Mouse (Mus musculus) embryonic stem cell, embryonic (primary cell): Measurements from ENCODE around the gene Camk1d.

ENCODE experiments used
- CTCF ChIA-PET, 4 experiments: fragments of 300-600 bp in 2 of 4; fragments of 350-600 bp in 2 of 4; sonication (Branson Sonifier 250); formaldehyde crosslinking; loops; one replicate each; lab custom pipeline; 2022; ENCODE audit warnings: inconsistent platforms in 2 of 4; lab: Charles Lee
- POLR2A ChIA-PET, 4 experiments: fragments of 300-600 bp in 2 of 4; fragments of 350-600 bp in 2 of 4; sonication (Branson Sonifier 250); formaldehyde crosslinking; loops; one replicate each; lab custom pipeline; 2022; ENCODE audit warnings: antibody characterized with exemption in 4 of 4, inconsistent platforms in 1 of 4; lab: Charles Lee

Gene Camk1d

DNA sequence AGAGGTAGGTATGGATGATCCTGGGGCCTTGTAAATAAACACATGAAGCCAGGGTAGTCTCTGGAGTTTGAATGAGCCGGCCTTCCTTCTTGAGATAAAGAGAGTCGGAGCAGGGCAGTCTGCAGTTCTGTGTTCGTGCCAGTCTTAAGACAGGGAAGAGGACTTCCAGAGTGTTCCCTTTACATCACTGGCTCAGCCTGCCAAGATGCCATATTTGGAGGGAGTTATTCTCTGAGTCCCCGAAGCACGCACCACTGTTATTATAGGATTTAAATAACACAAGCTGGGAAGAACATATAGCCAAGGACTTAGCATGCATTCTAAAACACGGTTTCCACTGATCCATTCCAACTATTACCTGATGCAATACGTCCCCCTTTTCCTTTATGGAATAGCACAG is 33.0 kb downstream of the Camk1d start:
- ChIA-PET CTCF (no interaction called here), POLR2A (interaction anchor here in 2 of 4 experiments (0.8 to 2.8 kb wide), 3 partner anchors 10 to 15 kb away, joined by 3 to 15 read pairs (median 4); no protein-coding TSS in a partner anchor)

DNA sequence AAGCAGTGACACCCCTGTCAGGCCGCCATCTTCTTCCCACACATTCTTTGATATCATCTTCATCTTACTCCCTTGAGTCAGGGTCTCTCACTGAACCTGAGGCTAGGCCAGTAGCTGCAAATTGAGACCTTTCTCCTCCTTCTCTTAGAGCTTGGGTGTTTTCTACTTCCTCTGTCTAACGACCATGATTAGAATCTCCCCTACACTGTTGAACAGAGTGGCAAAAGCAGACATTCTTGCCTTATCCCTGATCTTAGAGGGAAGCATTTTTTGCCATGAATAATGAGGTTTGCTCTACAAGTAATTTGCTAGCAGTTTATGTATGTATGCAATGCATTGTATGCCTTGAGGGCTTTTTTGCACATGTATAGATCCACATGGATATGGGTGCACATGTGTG is 35.3 kb downstream of the Camk1d start:
- CTCF ChIA-PET, result interaction anchor here in 1 of 4 experiments (0.6 kb wide), 1 partner anchor 17 kb away, joined by 4 read pairs; no protein-coding TSS in a partner anchor

DNA sequence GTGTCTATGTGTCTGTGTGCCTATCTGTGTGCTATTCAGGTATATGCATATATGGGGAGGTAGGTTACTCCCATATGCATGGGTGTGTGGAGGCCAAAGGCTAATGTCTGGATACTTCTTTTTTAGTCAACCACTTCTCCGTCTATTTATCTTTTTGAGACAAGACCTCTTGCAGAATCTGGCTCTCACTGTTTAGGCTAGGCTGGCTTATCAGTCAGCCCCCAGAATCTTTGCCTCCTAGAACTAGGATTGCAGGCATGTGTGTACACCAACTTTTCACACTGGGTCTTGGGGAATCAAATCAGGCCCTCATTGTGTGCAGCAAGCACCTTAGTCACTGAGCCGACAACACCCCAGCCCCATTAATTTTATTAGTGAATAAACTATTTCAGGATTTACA is 36.8 kb downstream of the Camk1d start:
- ChIA-PET POLR2A (interaction anchor here in 1 of 4 experiments (1.0 kb wide), 1 partner anchor 19 kb away, joined by 3 read pairs; no protein-coding TSS in a partner anchor), CTCF (no interaction called here)

More for the DNA sequence above, 35.3 kb downstream of the Camk1d start:
- POLR2A ChIA-PET, result interaction anchor here in 2 of 4 experiments (0.9 to 1.7 kb wide), 2 partner anchors 13 to 55 kb away, joined by 3 read pairs; no protein-coding TSS in a partner anchor

DNA sequence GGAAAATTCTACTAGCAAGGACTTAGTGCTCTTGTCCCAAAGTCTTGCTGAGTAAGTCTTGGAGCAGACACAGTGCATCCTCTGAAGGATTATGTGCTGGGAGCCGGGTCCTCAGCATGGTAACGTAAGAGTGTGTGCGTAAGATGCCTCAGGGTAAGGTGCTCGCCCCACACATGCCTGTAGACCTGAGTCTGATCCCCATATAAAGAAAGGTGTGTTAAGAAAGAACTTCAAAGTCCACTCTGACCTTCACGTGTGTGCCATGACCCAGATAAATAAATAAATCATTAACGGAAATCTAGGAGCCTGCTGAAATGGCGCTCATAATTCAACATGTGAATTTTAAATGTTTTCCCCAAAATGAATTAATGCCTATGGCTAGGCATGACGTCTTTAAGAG is 37.5 kb downstream of the Camk1d start:
- CTCF ChIA-PET, result interaction anchor here in 1 of 4 experiments (1.0 to 1.2 kb wide), 2 partner anchors 11 to 38 kb away, joined by 3 to 5 read pairs; partner anchors contain the start of gene Camk1d

DNA sequence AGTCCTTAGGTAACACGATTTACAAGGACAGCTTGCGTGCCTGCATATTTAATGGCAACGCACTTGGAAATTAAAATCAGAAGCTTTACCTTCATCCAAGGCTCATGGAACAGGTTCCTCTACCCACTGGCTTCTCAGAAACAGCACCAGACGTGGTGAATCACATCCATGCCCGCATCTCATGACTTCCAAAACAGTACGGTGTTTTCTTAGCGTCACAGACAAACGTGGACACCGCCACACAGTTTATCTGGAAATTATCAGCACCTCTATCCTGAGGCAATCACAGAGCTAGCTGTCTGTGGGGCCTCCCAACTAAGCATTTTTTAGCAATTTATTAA is 38.2 kb downstream of the Camk1d start:
- ChIA-PET POLR2A (interaction anchor here in 3 of 4 experiments (0.7 to 1.5 kb wide), 13 partner anchors 9 to 135 kb away, joined by 3 to 11 read pairs (median 3); partner anchors contain the start of gene Camk1d (in 2 of the 3)), CTCF (interaction anchor here in 1 of 4 experiments (1.0 to 1.2 kb wide), 2 partner anchors 10 to 38 kb away, joined by 3 to 5 read pairs; partner anchors contain the start of gene Camk1d)

More for the DNA sequence above, 37.5 kb downstream of the Camk1d start:
- POLR2A ChIA-PET, result interaction anchor here in 3 of 4 experiments (1.1 to 1.5 kb wide), 7 partner anchors 9 to 83 kb away, joined by 3 to 7 read pairs (median 3); partner anchors contain the start of gene Camk1d (in 1 of the 3)

DNA sequence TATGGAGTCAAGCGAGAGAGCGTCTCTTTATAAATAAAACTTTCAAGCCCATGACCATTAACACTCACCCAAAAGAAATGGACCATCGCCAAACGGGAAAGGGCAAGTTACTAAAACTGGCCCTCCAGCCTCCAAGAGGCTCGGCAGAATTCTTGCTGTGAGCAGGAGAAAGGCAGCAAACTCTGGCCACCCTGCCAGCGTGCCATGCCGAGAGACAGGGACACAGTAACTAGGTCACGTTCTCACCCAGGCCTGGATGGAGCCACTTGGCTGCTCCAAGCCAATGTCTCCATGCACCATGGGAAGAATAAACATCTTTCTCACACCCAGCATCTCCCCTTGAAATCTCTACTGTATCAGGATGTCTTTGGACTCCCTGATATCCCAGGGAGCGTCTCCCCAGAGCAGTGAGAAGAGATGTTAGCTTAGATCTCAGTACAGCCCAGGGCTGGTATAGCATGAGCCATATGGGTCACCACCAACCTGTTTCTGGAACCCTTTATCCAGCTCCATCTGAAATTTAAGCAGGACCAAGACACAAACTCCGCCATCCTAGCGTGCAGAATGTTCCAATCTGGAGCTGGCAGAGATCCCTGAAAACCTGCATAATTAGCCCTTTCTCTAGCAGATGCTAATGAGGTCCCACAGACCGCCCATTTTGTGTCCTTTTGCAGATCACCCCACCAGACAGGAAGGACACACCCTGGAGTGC is 38.7 kb downstream of the Camk1d start:
- CTCF ChIA-PET, result interaction anchor here in 2 of 4 experiments (0.6 to 1.2 kb wide), 2 partner anchors 39 to 96 kb away, joined by 3 to 5 read pairs; partner anchors contain the start of gene Camk1d (in 1 of the 2)

DNA sequence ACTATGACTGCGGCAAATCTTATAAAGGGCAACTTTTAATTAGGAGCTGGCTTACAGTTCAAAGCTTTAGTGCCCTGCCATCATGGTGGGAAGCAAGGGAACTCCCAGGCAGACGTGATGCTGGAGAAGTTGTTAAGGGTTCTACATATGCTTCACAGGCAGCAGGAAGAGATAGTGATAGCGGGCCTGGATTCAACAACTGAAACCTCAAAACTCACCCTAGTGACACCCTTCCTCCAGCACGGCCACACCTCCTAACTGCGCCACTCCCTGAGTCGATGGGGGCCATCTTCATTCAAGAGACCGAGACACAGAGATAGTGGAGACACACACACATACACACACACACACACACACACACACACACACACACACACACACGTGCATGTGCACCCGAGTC is 39.8 kb downstream of the Camk1d start:
- POLR2A ChIA-PET, result interaction anchor here in 1 of 4 experiments (0.9 to 1.6 kb wide), 3 partner anchors 14 to 21 kb away, joined by 3 to 4 read pairs (median 4); no protein-coding TSS in a partner anchor
- CTCF ChIA-PET, result interaction anchor here in 1 of 4 experiments (0.6 kb wide), 1 partner anchor 317 kb away, joined by 3 read pairs; no protein-coding TSS in a partner anchor

More for the DNA sequence above, 38.7 kb downstream of the Camk1d start:
- POLR2A ChIA-PET, result interaction anchor here in 3 of 4 experiments (0.6 to 1.6 kb wide), 15 partner anchors 8 to 136 kb away, joined by 3 to 11 read pairs (median 3); partner anchors contain the start of gene Camk1d (in 2 of the 3)

DNA sequence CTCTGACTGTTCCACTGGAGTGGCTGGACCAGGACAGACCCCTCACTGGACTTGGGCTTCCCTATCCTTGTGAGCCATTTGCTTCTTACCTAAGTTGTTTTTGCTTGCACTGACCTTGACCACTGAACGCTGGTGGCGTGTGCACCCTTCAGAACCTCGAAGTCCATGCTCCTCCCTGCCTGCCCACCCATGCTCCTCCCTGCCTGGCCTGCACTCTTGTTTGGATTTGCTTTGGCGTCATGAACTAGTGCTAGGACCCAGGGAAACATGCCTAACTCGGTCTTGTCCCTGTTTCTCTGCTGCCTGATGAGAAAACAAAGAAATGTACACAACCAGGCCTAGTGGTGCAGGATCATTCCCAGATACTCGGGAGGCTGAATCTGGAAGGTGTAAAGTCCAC is 40.5 kb downstream of the Camk1d start:
- ChIA-PET CTCF (no interaction called here), POLR2A (interaction anchor here in 1 of 4 experiments (1.6 kb wide), 1 partner anchor 21 kb away, joined by 4 read pairs; no protein-coding TSS in a partner anchor)

DNA sequence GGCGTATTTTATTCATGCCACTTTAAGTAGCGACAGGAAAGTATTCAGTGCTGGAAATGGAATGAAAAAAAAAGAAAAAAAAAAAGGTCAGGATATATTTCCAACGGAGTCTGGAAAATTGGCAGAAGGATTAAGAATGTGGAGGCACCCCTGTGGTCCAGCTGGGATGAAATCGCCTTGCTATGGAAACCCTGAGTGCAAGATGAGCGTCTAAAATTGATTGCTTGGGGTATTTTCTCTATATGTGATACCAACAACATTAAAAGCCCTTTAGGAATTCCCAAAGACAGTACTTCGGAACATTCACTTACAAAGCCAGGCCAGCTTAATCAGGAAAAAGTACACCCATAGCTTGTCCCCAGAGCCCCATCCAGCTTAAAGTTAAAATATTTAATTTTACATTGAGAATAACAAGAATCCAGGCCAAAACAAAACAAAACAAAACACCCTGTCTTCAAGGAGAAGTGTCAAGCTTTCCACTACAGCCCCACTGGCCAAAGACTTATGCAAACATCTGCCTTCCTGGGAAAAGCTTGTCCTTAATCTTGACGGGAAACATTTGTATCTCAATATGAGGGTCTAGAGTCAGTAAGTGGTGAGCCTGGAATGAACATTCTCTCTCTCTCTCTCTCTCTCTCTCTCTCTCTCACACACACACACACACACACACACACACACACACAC is 41.3 kb downstream of the Camk1d start:
- POLR2A ChIA-PET, result interaction anchor here in 2 of 4 experiments (0.7 to 1.1 kb wide), 3 partner anchors 89 to 306 kb away, joined by 3 to 10 read pairs (median 6); no protein-coding TSS in a partner anchor
- CTCF ChIA-PET, result interaction anchor here in 1 of 4 experiments (0.6 kb wide), 1 partner anchor 247 kb away, joined by 5 read pairs; no protein-coding TSS in a partner anchor

DNA sequence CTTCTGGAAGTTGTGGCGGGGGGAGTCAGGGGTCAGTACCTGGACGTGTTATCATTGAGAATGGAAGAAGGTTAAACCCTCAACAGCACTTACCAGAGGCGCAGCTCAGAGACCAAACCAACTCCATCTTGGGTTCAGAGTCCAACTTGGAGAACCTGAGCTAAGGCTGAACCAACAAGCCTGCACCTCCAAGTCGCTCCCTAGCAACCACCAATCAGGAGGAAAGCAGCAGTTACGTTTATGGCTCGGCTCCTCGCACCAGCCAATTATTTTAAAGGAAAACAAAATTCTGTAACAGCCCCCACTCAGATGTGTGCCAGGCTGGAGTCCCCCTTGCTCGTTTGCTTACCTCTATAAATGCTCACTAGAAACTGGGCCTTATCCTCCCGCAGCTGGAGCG is 44.2 kb downstream of the Camk1d start:
- CTCF ChIA-PET, result interaction anchor here in 3 of 4 experiments (0.7 to 1.3 kb wide), 3 partner anchors 44 to 1957 kb away, joined by 3 to 5 read pairs (median 4); partner anchors contain the start of gene Camk1d (in 2 of the 3)
- POLR2A ChIA-PET, result interaction anchor here in 3 of 4 experiments (0.7 to 1.9 kb wide), 9 partner anchors 29 to 1644 kb away, joined by 3 to 8 read pairs (median 4); partner anchors contain the start of gene Camk1d (in 1 of the 3)

DNA sequence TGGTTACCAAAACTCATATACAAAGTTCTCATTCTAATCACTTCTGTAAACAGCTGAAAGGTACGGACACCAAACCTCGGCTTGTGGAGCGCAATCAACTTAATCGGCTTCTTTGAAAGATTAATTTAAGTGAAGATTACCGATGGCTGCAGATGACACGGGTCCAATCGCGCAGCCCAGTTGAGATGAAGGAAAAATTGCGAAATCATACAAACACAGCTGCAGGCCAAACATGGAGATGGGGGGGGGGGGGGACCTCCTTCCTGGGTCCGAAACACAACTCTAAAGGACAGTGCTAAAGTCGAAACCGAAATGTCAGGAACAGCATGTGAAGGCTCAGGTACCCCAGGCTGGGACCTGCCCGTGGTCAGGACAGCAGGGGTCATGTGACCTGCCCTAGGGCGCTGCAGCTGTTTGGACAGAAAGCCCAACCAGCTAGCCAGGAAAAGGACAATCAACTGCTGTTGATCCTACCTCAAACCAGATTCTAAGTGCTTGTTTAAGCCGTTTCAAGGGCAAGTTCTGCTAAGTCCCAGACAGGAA is 44.7 kb downstream of the Camk1d start:
- CTCF ChIA-PET, result interaction anchor here (0.6 to 1.3 kb wide), 4 partner anchors 45 to 1957 kb away, joined by 3 to 5 read pairs (median 4); partner anchors contain the start of gene Camk1d (in 2 of the 4)

DNA sequence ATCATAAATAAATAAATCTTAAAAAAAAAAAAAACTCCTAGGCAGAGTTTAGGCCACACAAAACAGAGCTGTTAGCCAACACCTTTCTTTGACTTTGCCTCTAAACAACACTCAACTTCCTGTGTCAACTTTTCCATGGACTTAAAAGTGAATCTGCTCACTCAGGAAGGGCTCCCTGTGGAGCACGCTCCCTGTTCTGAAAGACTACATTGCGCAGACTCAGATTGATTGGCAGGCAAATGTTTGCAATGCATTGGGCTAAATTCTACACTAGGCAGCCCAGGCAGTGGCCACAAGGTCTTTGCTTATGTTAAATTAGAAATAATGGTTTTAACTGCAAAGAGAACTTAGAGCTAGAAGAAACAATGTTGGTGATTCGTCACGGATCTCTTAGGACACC is 45.4 kb downstream of the Camk1d start:
- ChIA-PET POLR2A (interaction anchor here in 3 of 4 experiments (0.6 to 2.4 kb wide), 13 partner anchors 9 to 938 kb away, joined by 3 to 8 read pairs (median 3); partner anchors contain the start of gene Camk1d (in 1 of the 3)), CTCF (interaction anchor here in 3 of 4 experiments (0.6 to 1.3 kb wide), 4 partner anchors 27 to 78 kb away, joined by 3 to 5 read pairs (median 4); partner anchors contain the start of gene Camk1d (in 1 of the 3))

More for the DNA sequence above, 44.7 kb downstream of the Camk1d start:
- POLR2A ChIA-PET, result interaction anchor here (0.6 to 2.4 kb wide), 17 partner anchors 8 to 1643 kb away, joined by 3 to 8 read pairs (median 4); partner anchors contain the start of gene Camk1d (in 1 of the 4)

DNA sequence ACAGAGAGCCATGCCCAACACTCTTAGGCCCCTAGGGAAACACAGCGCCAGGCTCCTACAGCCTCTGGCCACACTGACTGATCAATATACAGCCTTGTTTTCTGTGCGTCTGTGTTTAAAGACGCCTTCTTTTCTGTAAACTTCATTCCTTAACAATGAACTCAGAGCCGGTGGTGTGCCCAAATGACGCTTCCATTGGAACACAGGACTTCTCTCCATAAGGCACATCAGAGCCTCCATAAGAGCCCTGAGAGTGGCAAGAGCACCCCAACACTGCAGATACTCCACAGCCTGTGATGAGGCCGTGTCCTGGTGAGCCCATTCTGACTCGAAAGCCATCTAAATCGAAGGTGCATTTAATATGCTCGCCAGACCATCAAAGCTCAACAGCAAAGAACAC is 50.8 kb downstream of the Camk1d start:
- ChIA-PET CTCF (no interaction called here), POLR2A (no interaction called here)

DNA sequence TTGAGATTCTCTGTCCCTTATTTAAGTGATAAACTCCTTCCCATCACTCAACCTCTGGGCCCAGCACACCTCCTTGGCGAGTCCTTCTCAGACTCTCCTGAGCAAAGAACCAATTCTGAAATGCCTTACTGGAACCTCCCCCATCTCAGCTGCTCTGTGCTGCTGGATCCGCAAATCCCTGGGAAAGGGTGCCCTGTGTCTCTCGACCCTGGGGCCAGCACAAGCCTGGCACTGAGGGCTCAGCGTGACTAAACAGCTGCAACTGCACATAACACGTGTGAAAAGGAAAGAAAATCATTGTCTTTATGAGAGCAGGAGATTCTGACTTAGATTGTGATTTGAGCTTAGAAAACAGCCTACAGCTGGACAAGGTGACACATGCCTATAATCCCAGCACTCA is 52.4 kb downstream of the Camk1d start:
- ChIA-PET CTCF (no interaction called here), POLR2A (no interaction called here)

DNA sequence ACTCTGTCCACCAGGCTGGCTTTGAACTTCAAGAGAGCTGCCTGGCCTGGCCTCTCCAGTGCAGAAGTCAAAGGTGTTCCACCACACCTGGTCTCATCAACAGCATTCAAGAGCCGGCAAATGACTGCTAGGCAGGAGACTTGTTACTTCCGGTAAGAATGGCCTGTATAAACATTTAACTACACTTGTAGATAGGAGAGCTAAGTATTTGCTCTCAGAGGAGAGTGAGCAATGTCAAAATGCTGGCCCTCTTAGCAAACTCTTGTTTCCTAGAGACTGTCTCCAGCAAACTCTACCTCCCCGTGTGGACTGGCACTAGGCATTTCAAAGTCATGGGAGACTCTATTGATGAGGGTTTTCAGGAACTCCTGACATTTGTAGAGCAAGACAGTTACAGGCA is 56.3 kb downstream of the Camk1d start:
- POLR2A ChIA-PET, result interaction anchor here in 2 of 4 experiments (0.6 to 1.6 kb wide), 5 partner anchors 9 to 27 kb away, joined by 3 to 5 read pairs (median 3); no protein-coding TSS in a partner anchor
- CTCF ChIA-PET, result no interaction called here

DNA sequence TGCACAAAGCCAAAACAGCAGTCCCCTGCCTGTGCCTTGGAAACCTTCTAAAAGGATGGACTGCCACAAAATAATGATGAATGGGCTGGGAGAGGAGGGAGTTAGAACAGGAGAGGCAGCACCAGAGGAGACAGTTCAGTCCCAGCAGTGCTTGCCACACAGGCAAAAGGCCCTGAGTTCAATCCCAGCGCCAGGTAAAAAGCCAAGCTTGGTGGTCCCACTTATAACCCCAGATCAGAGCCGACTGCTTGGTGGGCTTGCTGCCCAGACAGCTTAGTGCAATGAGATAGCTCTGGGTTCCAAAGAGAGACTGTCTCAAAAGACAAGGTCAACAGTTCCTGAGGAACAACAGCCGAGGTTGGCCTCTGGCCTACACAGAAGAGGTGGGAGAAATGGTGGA is 58.0 kb downstream of the Camk1d start:
- CTCF ChIA-PET, result interaction anchor here in 1 of 4 experiments (0.6 kb wide), 1 partner anchor 554 kb away, joined by 8 read pairs; no protein-coding TSS in a partner anchor
- POLR2A ChIA-PET, result interaction anchor here in 2 of 4 experiments (0.6 to 1.4 kb wide), 5 partner anchors 11 to 239 kb away, joined by 3 to 6 read pairs (median 5); partner anchors contain the start of gene Sec61a2 (in 1 of the 2)

DNA sequence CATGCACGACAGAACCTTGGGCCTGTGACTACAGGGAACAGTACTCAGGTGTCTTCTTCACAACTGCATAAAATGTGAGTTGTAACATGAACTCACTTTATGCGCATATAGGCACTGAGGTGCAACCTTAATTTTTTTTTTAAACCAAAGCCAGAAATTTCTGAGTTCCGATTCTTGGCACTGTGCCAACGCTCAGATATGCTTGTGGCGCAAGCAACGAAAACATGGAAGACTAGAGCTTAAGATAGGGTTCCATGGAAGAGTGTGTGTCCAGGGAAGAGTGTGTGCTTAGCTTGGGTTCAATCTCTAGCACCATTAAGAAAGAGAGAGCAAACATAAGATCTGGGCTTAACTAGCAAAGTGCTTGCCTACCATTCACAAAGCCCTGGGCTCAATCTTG is 62.2 kb downstream of the Camk1d start:
- ChIA-PET POLR2A (interaction anchor here in 2 of 4 experiments (0.9 to 2.2 kb wide), 4 partner anchors 9 to 11 kb away, joined by 3 to 8 read pairs (median 3); no protein-coding TSS in a partner anchor), CTCF (interaction anchor here in 1 of 4 experiments (0.6 kb wide), 1 partner anchor 1303 kb away, joined by 3 read pairs; no protein-coding TSS in a partner anchor)
